Mouse (Mus musculus) 416B (cell line): ENCODE measurements around the gene Klhl21.

Experiments
- DNase-seq: peaks from one replicate; pipeline ENCODE4 v3.0.0; 2011; ENCODE audit warnings: low read depth

Gene Klhl21

GRCm38 (mm10) chr4:151995371-151996172, 13.0 kb upstream of the Klhl21 start:
- DNase-seq = no peak

- DNase-seq = peak; percentile 98
These were observed 12.2 kb upstream of the Klhl21 start, which contains the start of gene Phf13 for GRCm38 (mm10) chr4:151996173-151996950. Phf13 (minus strand) TSS chr4:151996258.

- DNase-seq = no peak
These were observed 11.7 kb upstream of the Klhl21 start for GRCm38 (mm10) chr4:151996951-151997222.

- DNase-seq = no peak
These were observed 10.9 kb upstream of the Klhl21 start for GRCm38 (mm10) chr4:151997701-151998100.

- peak; percentile 50 for DNase-seq
These were observed 9.1 kb upstream of the Klhl21 start for GRCm38 (mm10) chr4:151999481-151999880.

GRCm38 (mm10) chr4:152000906-152001305, 7.7 kb upstream of the Klhl21 start:
- DNase-seq = no peak

- peak; percentile 38 for DNase-seq
These were observed 7.3 kb upstream of the Klhl21 start for GRCm38 (mm10) chr4:152001335-152001734.

- DNase-seq = no peak
These were observed 6.5 kb upstream of the Klhl21 start for GRCm38 (mm10) chr4:152002063-152002462.

- peak; percentile 50 for DNase-seq
These were observed 2.5 kb upstream of the Klhl21 start for GRCm38 (mm10) chr4:152006137-152006536.

GRCm38 (mm10) chr4:152006812-152007211, 1.8 kb upstream of the Klhl21 start:
- no peak for DNase-seq

GRCm38 (mm10) chr4:152007481-152008147, 989 bp upstream of the Klhl21 start:
- no peak for DNase-seq

GRCm38 (mm10) chr4:152008148-152008500, 479 bp upstream of the Klhl21 start:
- DNase-seq = no peak

GRCm38 (mm10) chr4:152009076-152010051, 761 bp downstream of the Klhl21 start:
- DNase-seq = no peak

- peak; percentile 87 for DNase-seq
These were observed 1.6 kb downstream of the Klhl21 start for GRCm38 (mm10) chr4:152010091-152010706.

- no peak for DNase-seq
These were observed 2.1 kb downstream of the Klhl21 start for GRCm38 (mm10) chr4:152010707-152011134.

GRCm38 (mm10) chr4:152011171-152011760, 2.7 kb downstream of the Klhl21 start:
- DNase-seq = no peak

GRCm38 (mm10) chr4:152012109-152012508, 3.5 kb downstream of the Klhl21 start:
- DNase-seq = no peak

GRCm38 (mm10) chr4:152013036-152013813, 4.6 kb downstream of the Klhl21 start:
- DNase-seq = peak; percentile 56

GRCm38 (mm10) chr4:152019073-152019472, 10.5 kb downstream of the Klhl21 start:
- no peak for DNase-seq

- DNase-seq = no peak
These were observed 11.4 kb downstream of the Klhl21 start for GRCm38 (mm10) chr4:152020024-152020423.
